Mouse (Mus musculus) liver, embryonic 14.5 days (tissue): ENCODE data around the gene Slc22a2. TPM values are rescaled to one million over a fixed set of nuclear protein-coding genes. Genes with fewer than 3 reads are reported as not detected.

ENCODE experiments used
- ATAC-seq: fragments of 200-750 bp; cut with Nextera tagmentation; 2 replicates; pipeline ENCODE4 v1.8.0; 2017; ENCODE audit warnings: moderate number of reproducible peaks, mild to moderate bottlenecking, moderate library complexity; ENCODE audit not compliant: insufficient read depth
- DNase-seq, 3 experiments: peaks; one replicate each; pipeline ENCODE4 v3.0.0-alpha.2; 2012 to 2013; ENCODE audit warnings: low read depth in 3 of 3, low spot score in 3 of 3
- H3K27ac ChIP-seq: fragments of 300-500 bp; sonication (generic); 2 replicates; pipeline ENCODE4 v1.5.1; 2014; ENCODE audit warnings: moderate library complexity, mild to moderate bottlenecking, control low read depth, inconsistent platforms
- H3K27me3 ChIP-seq: fragments of 300-500 bp; sonication (generic); 2 replicates; pipeline ENCODE4 v1.6.1; 2014; ENCODE audit warnings: mild to moderate bottlenecking, low read length, moderate library complexity; ENCODE audit not compliant: control insufficient read depth, insufficient read depth
- H3K36me3 ChIP-seq: fragments of 300-500 bp; sonication (generic); replicated peaks from 2 replicates; pipeline ENCODE4 v1.6.1; 2014; ENCODE audit warnings: low read depth; ENCODE audit not compliant: control insufficient read depth, insufficient read depth
- H3K4me1 ChIP-seq, 2 experiments: fragments of 200-500 bp in 1 of 2; fragments of 300-500 bp in 1 of 2; sonication (generic) in 1 of 2; replicated peaks; 2 replicates each; pipeline ENCODE4 v1.6.1; 2012 to 2014; ENCODE audit warnings: antibody characterized with exemption in 1 of 2, inconsistent platforms in 1 of 2, low read length in 1 of 2; ENCODE audit not compliant: control insufficient read depth in 2 of 2, insufficient read depth in 2 of 2
- H3K4me2 ChIP-seq: fragments of 300-500 bp; sonication (generic); 2 replicates; pipeline ENCODE4 v1.6.1; 2014; ENCODE audit warnings: low read depth, mild to moderate bottlenecking, control low read depth, moderate library complexity
- H3K4me3 ChIP-seq, 2 experiments: fragments of 200-500 bp in 1 of 2; fragments of 300-500 bp in 1 of 2; sonication (generic) in 1 of 2; 2 replicates each; pipeline ENCODE4 v1.5.1; 2012 to 2014; ENCODE audit warnings: low read depth in 2 of 2, low read length in 2 of 2, mild to moderate bottlenecking in 2 of 2, control low read depth in 1 of 2, inconsistent platforms in 1 of 2, moderate library complexity in 1 of 2; ENCODE audit not compliant: insufficient read depth in 1 of 2
- H3K9ac ChIP-seq: fragments of 300-500 bp; sonication (generic); replicated peaks from 2 replicates; pipeline ENCODE4 v1.6.1; 2014; ENCODE audit warnings: mild to moderate bottlenecking, control low read depth, moderate library complexity
- H3K9me3 ChIP-seq: fragments of 300-500 bp; sonication (generic); 2 replicates; pipeline ENCODE4 v1.6.1; 2016; ENCODE audit warnings: low read length, mixed read lengths; ENCODE audit not compliant: control insufficient read depth
- CTCF ChIP-seq: IDR thresholded peaks from 2 replicates; pipeline ENCODE4 v1.5.1; 2016; ENCODE audit warnings: antibody characterized with exemption, low read depth, control low read depth
- EP300 ChIP-seq: IDR thresholded peaks from 2 replicates; pipeline ENCODE4 v1.6.1; 2016; ENCODE audit warnings: antibody characterized with exemption, low read depth
- WGBS: fragments of 180-500 bp; shearing (Covaris S2); extraction: QIAGEN DNeasy Blood & Tissue Kit; methylation state at CpG from one replicate; pipeline ENCODE4 v1.1.7; 2014; ENCODE audit not compliant: insufficient replicate concordance; 5-methylcytosine and 5-hydroxymethylcytosine counted together
- polyA plus RNA-seq, 2 experiments: library from polyadenylated mRNA; depleted of rRNA in 1 of 2; stranded (reverse) in 1 of 2; unstranded in 1 of 2; fragments of >200 nt; fragmentation: Nextera tagmentation in 1 of 2; extraction: Ambion mirVana in 1 of 2; gene quantifications; 2 replicates each; pipeline versions ENCODE4 v1.2.1 to v1.2.3; 2012 to 2014

Slc22a2 gene
- polyA plus RNA-seq, 2 experiments, result 0.03 TPM; not detected in 1

DNA sequence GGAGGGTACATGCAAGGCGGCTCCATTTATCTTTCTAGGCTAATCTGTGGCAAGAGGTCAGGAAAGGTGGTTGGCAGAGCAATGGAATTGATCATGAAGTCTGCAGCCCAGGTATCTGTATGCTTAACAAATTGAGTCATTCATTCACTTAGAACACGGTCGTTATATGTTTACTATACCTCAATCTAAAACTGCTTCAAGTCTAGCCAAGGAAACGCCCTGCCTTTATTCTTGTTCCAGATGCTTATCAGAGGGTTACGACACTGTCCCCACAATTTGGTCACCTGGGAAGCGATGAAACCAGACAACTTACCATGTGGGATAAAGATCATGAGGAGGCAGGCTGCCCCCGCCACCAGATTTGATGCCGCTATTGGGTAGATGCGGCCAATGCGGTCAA is 75.3 kb downstream of the Slc22a2 start:
- Histone ChIP-seq H3K4me2 (no peak overlapping the region), H3K27ac (no peak overlapping the region), H3K4me1 (no peaks in the 10 kb centered on the region), H3K27me3 (no peaks in the 10 kb centered on the region), H3K9me3 (no peaks in the 10 kb centered on the region), H3K36me3 (no peaks in the 10 kb centered on the region), H3K9ac (no peak overlapping the region), H3K4me3 (no peak overlapping the region)
- DNase-seq, result no peak
- TF ChIP-seq CTCF (no peak), EP300 (no peak)
- 69% methylated on average over 10 of the region's 10 CpGs for WGBS
- ATAC-seq, result no peak

DNA sequence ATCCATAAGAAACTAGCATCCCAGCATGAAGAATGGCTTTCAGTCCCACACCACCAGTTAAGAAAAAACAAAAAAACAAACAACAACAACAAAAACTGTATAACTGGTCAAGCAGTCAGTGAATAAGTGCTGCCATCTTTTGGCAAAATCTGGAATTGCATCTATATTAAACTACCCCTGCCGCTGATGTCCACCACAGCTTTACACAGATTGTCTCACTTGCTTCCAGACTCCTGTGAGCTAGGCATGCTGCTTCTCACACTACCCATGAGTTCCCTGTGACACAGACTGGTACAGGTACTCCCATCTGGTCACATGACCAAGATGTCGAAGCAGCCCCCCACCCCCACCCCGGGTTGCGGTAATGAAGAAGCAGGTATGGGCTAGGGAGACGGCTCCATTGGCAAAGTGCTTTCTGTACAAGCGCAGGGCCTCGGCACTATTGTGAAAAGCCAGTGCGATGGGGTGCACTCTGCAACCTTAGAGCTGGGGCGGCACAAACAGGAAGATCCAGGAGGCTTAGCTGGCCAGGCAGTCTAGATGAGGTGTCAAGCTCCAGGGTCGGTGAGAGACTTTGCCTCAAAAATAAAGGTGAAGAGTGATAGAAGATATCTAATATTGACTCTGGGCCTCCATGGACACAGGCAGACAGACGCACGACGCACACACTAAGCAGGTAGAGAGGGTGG is 76.8 kb downstream of the Slc22a2 start:
- 60% methylated on average over 13 of the region's 13 CpGs for WGBS
- no peak overlapping the region for H3K4me2 ChIP-seq
- TF ChIP-seq EP300 (no peak), CTCF (peak; percentile 64)
- DNase-seq, result no peak
- H3K4me3 ChIP-seq, result no peak overlapping the region
- H3K27ac ChIP-seq, result no peak overlapping the region
- H3K27me3 ChIP-seq, result no peaks in the 10 kb centered on the region
- no peaks in the 10 kb centered on the region for H3K4me1 ChIP-seq
- no peaks in the 10 kb centered on the region for H3K36me3 ChIP-seq
- H3K9me3 ChIP-seq, result no peaks in the 10 kb centered on the region
- no peak for ATAC-seq
- H3K9ac ChIP-seq, result no peak overlapping the region

- no peak for ATAC-seq
- H3K4me2 ChIP-seq, result no peak overlapping the region
Observed at GRCm38 (mm10) chr17:12664156-12664555, 80.2 kb downstream of the Slc22a2 start.

DNA sequence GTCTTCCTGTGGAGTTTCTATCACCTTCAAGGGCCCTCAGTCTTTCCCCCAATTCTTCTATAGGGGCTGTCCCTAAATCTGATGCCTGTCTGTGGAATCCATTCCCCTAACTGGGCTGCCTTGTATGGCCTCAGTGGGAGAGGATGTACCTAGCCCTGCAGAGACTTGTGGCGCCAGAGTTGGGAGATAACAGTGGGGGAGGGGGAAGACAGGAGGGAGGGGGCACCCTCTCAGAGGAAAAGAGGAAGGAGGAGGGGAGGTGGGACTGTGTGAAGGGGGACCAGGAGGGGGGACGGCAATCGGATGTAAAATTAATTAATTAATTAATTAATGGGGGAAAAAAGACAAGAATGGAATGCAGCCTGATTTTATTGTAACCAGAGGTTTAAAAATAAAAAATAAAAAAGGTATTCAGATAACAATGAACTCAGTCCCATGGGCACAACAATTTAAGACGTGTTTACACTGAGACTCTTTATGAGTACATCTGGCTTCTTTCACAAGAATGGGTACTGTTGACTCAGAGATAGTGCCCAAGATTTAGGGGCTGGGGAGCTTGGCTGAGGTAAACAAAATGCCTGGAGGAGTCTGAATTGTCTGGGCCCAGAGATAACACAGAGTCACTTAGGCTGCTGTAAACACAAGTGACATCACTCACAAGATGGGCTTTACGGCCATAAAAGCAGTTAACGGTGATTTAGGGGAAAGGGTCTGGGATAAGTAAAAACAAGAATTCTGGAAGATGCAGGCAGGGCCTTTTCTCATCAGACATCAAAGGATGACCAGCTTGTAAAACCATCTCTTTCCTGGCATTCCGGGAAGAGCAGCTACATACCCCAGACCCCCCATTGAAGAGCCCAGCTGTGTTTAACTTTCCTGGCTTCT is 84.8 kb downstream of the Slc22a2 start:
- ATAC-seq, result peak; percentile 76

More at GRCm38 (mm10) chr17:12664156-12664555, 80.2 kb downstream of the Slc22a2 start:
- no peaks in the 10 kb centered on the region for H3K27me3 ChIP-seq
- 53% methylated on average over 8 of the region's 8 CpGs for WGBS
- H3K36me3 ChIP-seq, result no peaks in the 10 kb centered on the region
- H3K4me3 ChIP-seq, result no peak overlapping the region
- DNase-seq, result no peak
- peaks cover 0 to 9% of the 10 kb centered on the region in 2 experiments; a peak in 3 of 4 replicates for H3K4me1 ChIP-seq
- H3K9ac ChIP-seq, result no peak overlapping the region
- H3K27ac ChIP-seq, result no peak overlapping the region
- TF ChIP-seq CTCF, result no peak
- no peak for TF ChIP-seq EP300
- no peaks in the 10 kb centered on the region for H3K9me3 ChIP-seq

GRCm38 (mm10) chr17:12669363-12669679 is 85.4 kb downstream of the Slc22a2 start:
- Histone ChIP-seq H3K27ac (no peak overlapping the region), H3K9me3 (no peaks in the 10 kb centered on the region), H3K36me3 (no peaks in the 10 kb centered on the region), H3K4me3 (no peak overlapping the region), H3K27me3 (no peaks in the 10 kb centered on the region), H3K4me1 (peaks cover 4 to 24% of the 10 kb centered on the region in 2 experiments), H3K9ac (no peak overlapping the region), H3K4me2 (no peak overlapping the region)
- TF ChIP-seq EP300 (no peak), CTCF (no peak)
- ATAC-seq (peak; percentile 77), DNase-seq (no peak)

More for the DNA sequence above, 84.8 kb downstream of the Slc22a2 start:
- no peak overlapping the region for H3K4me3 ChIP-seq
- WGBS, result 10% methylated on average over 7 of the region's 7 CpGs
- no peak overlapping the region; the same call in 1 of the 2 replicates for H3K4me2 ChIP-seq
- no peak overlapping the region for H3K27ac ChIP-seq
- H3K36me3 ChIP-seq, result no peaks in the 10 kb centered on the region
- H3K9me3 ChIP-seq, result no peaks in the 10 kb centered on the region
- H3K4me1 ChIP-seq, result peaks cover 4 to 24% of the 10 kb centered on the region in 2 experiments
- H3K9ac ChIP-seq, result no peak overlapping the region
- H3K27me3 ChIP-seq, result no peaks in the 10 kb centered on the region
- peak; percentile 31 for TF ChIP-seq EP300
- TF ChIP-seq CTCF, result no peak
- DNase-seq, result peak; percentile 17 to 44 (median 18)
